Mouse (Mus musculus) midbrain, embryonic 13.5 days (tissue): ENCODE measurements at regions not wholly inside any gene's neighbourhood (a gene's known extent, or its start where the extent isn't known, plus 50 kb on each side); places are given as distances from the start of the nearest gene placed in this dataset.
"Not testable (repeated sequence)": the region's sequence is repeated elsewhere in the genome, so short reads cannot be mapped to it uniquely, and the experiment has no call there.

Experiments used
- ATAC-seq: fragments of 200-750 bp; cut with Nextera tagmentation; 2 replicates; pipeline ENCODE4 v1.8.0; 2017; ENCODE audit warnings: mild to moderate bottlenecking, moderate TSS enrichment, moderate library complexity
- H3K27ac ChIP-seq: fragments of 300-500 bp; sonication (generic); 2 replicates; pipeline ENCODE4 v1.5.1; 2015; ENCODE audit warnings: inconsistent platforms, mild to moderate bottlenecking, moderate library complexity
- H3K27me3 ChIP-seq: fragments of 300-500 bp; sonication (generic); 2 replicates; pipeline ENCODE4 v1.6.1; 2015; ENCODE audit warnings: mild to moderate bottlenecking, inconsistent platforms
- H3K36me3 ChIP-seq: fragments of 300-500 bp; sonication (generic); 2 replicates; pipeline ENCODE4 v1.6.1; 2015; ENCODE audit warnings: mild to moderate bottlenecking, inconsistent platforms
- H3K4me1 ChIP-seq: fragments of 300-500 bp; sonication (generic); replicated peaks from 2 replicates; pipeline ENCODE4 v1.6.1; 2015; ENCODE audit warnings: inconsistent platforms
- H3K4me2 ChIP-seq: fragments of 300-500 bp; sonication (generic); replicated peaks from 2 replicates; pipeline ENCODE4 v1.6.1; 2015; ENCODE audit warnings: moderate library complexity, mild to moderate bottlenecking, inconsistent platforms
- H3K4me3 ChIP-seq: fragments of 300-500 bp; sonication (generic); replicated peaks from 2 replicates; pipeline ENCODE4 v1.5.1; 2015; ENCODE audit warnings: mild to moderate bottlenecking, inconsistent platforms
- H3K9ac ChIP-seq: fragments of 300-500 bp; sonication (generic); replicated peaks from 2 replicates; pipeline ENCODE4 v1.6.1; 2015; ENCODE audit warnings: mild to moderate bottlenecking, inconsistent platforms
- H3K9me3 ChIP-seq: fragments of 300-500 bp; sonication (generic); 2 replicates; pipeline ENCODE4 v1.6.1; 2016; ENCODE audit warnings: mild to moderate bottlenecking, inconsistent platforms
- WGBS: fragments of 180-500 bp; shearing (Covaris S2); methylation state at CpG from one replicate; pipeline ENCODE4 v1.1.7; 2015; 5-methylcytosine and 5-hydroxymethylcytosine counted together

DNA sequence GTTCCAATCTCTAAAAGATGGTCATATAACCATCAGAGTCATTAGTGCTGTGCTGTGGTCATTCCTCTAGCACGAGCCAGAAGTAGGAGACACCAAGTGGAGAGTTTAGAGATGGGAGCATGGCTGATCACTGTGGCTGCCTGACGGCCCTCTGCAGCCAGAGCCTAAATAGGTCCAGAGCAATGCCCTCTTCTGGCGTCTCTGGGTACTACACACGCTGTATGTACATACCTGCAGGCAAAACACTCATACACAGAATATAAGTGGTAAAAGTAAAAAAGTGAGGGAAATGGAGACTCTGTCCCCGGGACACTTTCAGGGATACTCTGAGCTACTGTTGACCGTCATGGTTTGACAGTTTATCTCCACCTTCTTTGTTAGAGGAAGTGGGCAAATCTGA is 91.4 kb downstream of the Gm21738 start:
- no peaks in the 10 kb centered on the region for H3K36me3 ChIP-seq
- no peak overlapping the region for H3K4me2 ChIP-seq
- H3K27ac ChIP-seq = no peak overlapping the region
- ATAC-seq = no peak
- no peaks in the 10 kb centered on the region for H3K27me3 ChIP-seq
- 85% methylated on average over 6 of the region's 6 CpGs for WGBS
- no peaks in the 10 kb centered on the region for H3K4me1 ChIP-seq
- no peak overlapping the region for H3K4me3 ChIP-seq
- H3K9ac ChIP-seq = no peak overlapping the region
- peaks cover 46% of the 10 kb centered on the region for H3K9me3 ChIP-seq

DNA sequence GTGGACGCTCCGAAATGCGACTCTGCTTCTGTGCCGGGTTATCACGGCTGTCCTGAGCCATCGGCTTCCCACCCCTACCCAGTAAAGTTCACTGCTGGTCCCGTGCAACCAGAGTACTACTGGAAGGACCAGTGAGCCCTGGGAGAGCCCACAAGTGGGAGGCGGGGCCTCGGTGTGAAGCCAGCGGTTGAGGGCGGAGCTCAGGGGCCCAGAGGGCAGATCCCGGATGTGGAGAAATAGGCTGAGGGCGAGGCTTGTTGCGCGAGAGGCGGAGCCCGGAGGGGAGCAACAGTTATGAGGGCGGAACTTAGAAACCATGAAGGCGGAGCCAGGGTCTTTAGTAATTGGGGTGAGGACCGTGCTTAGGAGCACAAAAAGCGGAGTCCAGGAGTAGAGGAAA is 107.1 kb downstream of the Gm21738 start:
- H3K4me3 ChIP-seq = no peak overlapping the region
- no peaks in the 10 kb centered on the region for H3K36me3 ChIP-seq
- no peaks in the 10 kb centered on the region for H3K27me3 ChIP-seq
- no peaks in the 10 kb centered on the region for H3K4me1 ChIP-seq
- H3K4me2 ChIP-seq = no peak overlapping the region
- H3K9ac ChIP-seq = no peak overlapping the region
- H3K9me3 ChIP-seq = peaks cover 25% of the 10 kb centered on the region
- H3K27ac ChIP-seq = no peak overlapping the region
- WGBS = 77% methylated on average over 21 of the region's 21 CpGs
- no peak for ATAC-seq

DNA sequence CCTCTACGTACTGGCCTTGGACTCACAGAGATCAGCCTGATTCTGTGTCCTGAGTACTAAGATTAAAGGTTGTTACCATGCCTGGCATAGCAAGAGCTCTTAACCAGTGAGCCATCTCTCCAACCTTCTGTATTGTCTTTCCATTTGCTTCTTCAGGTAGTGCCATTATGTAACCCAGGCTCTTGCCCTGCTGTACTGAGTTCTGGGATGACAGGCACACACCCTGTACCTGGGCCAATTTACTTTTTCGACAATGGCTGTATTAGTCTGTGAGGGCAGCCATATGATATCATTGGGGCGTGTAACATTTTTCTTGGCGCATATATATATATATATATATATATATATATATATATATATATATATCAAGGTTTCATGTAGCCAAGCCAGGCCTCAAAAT is 115.9 kb downstream of the Gm21738 start:
- H3K4me2 ChIP-seq, H3K27me3 ChIP-seq, H3K9me3 ChIP-seq, H3K4me3 ChIP-seq, H3K9ac ChIP-seq, H3K27ac ChIP-seq, H3K4me1 ChIP-seq, H3K36me3 ChIP-seq: not testable (repeated sequence)
- 50% methylated on average over 4 of the region's 4 CpGs for WGBS
- ATAC-seq = 0 out of 2 replicates have a peak, but pooled peaks have one; percentile 40

DNA sequence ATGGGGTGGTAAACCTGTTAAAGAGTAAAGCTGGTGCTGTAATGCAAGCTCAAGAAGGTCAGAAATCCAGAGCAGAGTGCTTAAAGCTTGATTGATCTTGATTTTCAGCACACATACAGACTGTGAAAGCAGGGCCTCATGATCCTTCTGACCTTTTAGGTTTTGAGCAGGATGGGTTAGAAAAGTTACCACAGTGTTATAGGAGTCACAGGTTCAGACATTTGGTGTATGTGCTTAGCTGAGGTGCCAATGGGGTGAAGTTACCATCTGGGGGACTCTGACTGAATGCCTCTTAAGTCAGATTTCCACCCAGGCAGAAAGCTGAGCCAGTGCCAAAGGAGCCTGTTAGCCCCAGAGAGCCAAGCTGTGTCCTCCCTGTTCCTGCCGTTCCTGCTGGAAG is 139.6 kb downstream of the Gm21738 start:
- no peaks in the 10 kb centered on the region for H3K4me1 ChIP-seq
- H3K27ac ChIP-seq = no peak overlapping the region
- H3K9ac ChIP-seq = no peak overlapping the region
- H3K27me3 ChIP-seq = no peaks in the 10 kb centered on the region
- no peak overlapping the region for H3K4me2 ChIP-seq
- 83% methylated on average over 1 of the region's 1 CpGs for WGBS
- H3K4me3 ChIP-seq = no peak overlapping the region
- no peak for ATAC-seq
- H3K9me3 ChIP-seq = peaks cover 22% of the 10 kb centered on the region
- H3K36me3 ChIP-seq = no peaks in the 10 kb centered on the region

DNA sequence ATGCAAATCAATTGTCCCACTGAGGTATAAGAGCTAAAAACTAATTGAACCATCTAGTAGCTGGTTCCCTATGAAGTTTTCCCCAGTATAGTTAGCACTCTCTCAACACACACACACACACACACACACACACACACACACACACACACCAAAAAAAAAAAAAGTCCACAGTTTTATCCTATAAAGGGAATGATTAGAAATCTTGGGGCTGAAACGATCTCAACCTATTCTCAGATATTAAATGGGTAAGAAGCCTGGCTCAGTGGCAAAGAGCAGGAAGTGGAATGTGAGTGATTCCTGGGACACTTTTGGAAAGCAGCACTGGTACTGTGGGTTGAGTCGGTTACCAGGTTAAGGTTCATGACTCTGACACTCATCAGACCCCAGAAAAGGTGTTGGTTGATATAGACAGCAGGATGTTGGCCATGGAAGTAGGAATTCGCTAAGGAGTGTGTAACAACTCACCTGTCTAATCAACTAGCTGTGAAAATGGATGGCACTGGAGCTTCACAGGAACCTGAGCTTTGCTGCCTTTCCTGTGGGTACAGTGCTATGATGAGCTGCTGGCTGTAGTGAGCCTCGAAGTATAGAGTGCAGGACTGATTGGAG is 140.8 kb downstream of the Gm21738 start:
- H3K27ac ChIP-seq = no peak overlapping the region
- H3K36me3 ChIP-seq = no peaks in the 10 kb centered on the region
- no peaks in the 10 kb centered on the region for H3K4me1 ChIP-seq
- H3K9ac ChIP-seq = no peak overlapping the region
- 0 out of 2 replicates have a peak, but pooled peaks have one; percentile 66 for ATAC-seq
- H3K4me3 ChIP-seq = no peak overlapping the region
- H3K4me2 ChIP-seq = no peak overlapping the region
- 59% methylated on average over 4 of the region's 4 CpGs for WGBS
- H3K27me3 ChIP-seq = no peaks in the 10 kb centered on the region
- H3K9me3 ChIP-seq = peaks cover 28% of the 10 kb centered on the region
